Comparison of ENCODE assay signal across 15 mouse cellular contexts in the genomic region with DNA sequence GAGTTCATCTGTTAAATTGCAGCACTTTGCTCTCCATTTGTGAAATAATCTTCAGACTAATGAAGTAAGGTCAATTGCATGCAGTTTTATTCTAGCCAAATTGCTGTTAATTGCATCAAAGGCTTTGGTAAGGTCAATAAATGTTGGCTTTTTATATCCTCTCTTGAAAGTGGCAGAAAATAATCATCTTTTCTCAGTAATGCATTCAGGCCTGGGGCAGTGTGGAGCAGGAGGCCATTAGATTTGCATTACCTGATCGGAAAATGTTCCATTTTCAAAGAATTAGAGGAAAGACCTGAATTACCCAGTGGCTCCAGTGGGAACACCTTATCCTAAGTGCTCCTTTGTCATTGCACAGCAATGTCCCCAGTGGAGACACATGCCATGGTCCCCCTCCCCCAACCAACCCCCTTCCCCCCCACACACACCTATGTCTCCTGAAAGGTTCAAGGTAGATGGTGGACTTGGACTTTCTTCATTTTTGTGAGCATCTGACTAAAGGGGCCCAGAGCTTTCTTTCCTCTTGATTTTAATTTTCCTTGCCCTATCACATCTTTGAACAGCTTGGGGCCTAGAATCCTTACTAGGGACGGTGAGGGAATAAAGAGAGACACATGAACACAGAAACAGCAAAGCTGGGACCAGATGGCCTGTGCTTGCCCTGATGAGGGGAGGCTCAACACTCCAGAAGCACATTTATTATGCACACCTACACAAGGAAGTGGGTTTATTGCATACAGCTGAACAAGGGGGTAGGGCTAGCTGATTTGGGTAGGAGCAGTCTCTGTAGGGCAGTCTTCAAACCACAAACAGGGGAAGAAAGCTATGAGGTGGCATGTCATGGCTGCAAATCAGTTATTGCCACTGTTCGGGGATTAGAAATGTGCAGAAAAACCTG.
DNase-seq lines count a peak whose midpoint lies in the region; ATAC-seq and TF ChIP-seq lines count a peak whose summit lies in the region.
"Had no signal": no experiment of that assay in that cellular context is flagged by ENCODE, and none has a peak within 500 bp of the region (broad histone marks: within the 10 kb centered on the region; RNA-seq: fewer than 3 reads in every experiment).

No protein-coding gene starts in this region.

- TF ChIP-seq CTCF in brain, embryonic 14.5 days (IDR thresholded peaks at IDR 0.05; ENCODE audit: borderline replicate concordance, extremely low read depth, insufficient read depth, insufficient read length) = no peak
- no peak for TF ChIP-seq CTCF in intestine, postnatal 0 days (IDR thresholded peaks at IDR 0.05; ENCODE audit: low read depth)

- peak; percentile 23 for DNase-seq in heart, adult 11 months
- DNase-seq in heart, adult 9 months (ENCODE audit: low spot score in 2 of 2) = no peak
- peak; percentile 58 for DNase-seq in layer of hippocampus, adult 9-11 months
- DNase-seq in layer of hippocampus, postnatal 25 days (ENCODE audit: extremely low spot score in 1 of 2, low spot score in 1 of 2) = no peak
- DNase-seq in CD4-positive helper T cell, adult 2 months (ENCODE audit: low read depth, low spot score) = peak; percentile 7
- DNase-seq in brain, embryonic 14.5 days (ENCODE audit: low read depth) = peak; percentile 50
- DNase-seq: B cell, adult 2 months; cerebellum, adult 9-11 months; heart, adult 18-20 months; heart, postnatal 36 days; lung, adult 2 months had no signal

- no peak for TF ChIP-seq POLR2A in brain, embryonic 14.5 days (IDR thresholded peaks at IDR 0.05; ENCODE audit: borderline replicate concordance, extremely low read depth, insufficient read depth, insufficient read length, poor library complexity, severe bottlenecking)

- H3K9me3 ChIP-seq in intestine, postnatal 0 days (ENCODE audit: control insufficient read depth) = no peaks in the 10 kb centered on the region

- H3K4me3 ChIP-seq in intestine, postnatal 0 days (ENCODE audit: low read depth, low read length) = no peak overlapping the region
- H3K4me3 ChIP-seq: megakaryocyte, embryonic 14.5 days had no signal

- H3K36me3 ChIP-seq in intestine, postnatal 0 days (ENCODE audit: control insufficient read depth, insufficient read depth) = no peaks in the 10 kb centered on the region

- no peaks in the 10 kb centered on the region for H3K4me1 ChIP-seq in intestine, postnatal 0 days (replicated peaks; ENCODE audit: control insufficient read depth, insufficient read depth, low read length)
- H3K4me1 ChIP-seq: megakaryocyte, embryonic 14.5 days had no signal

- ATAC-seq in intestine, postnatal 0 days = no peak
- ATAC-seq: intestine, embryonic 16.5 days had no signal

- H3K27me3 ChIP-seq in intestine, postnatal 0 days (replicated peaks; ENCODE audit: control insufficient read depth, insufficient read depth, low read length) = no peaks in the 10 kb centered on the region
- H3K27me3 ChIP-seq: megakaryocyte, embryonic 14.5 days had no signal

- no peak overlapping the region for H3K4me2 ChIP-seq in intestine, postnatal 0 days (replicated peaks; ENCODE audit: low read depth)
- H3K4me2 ChIP-seq: liver, embryonic 11.5 days had no signal

- H3K9ac ChIP-seq in intestine, postnatal 0 days (ENCODE audit: low read depth, low read length) = no peak overlapping the region

- 85% methylated on average over 3 of the region's 3 CpGs for WGBS in intestine, postnatal 0 days

- H3K27ac ChIP-seq in intestine, postnatal 0 days (ENCODE audit: low read depth, low read length) = no peak overlapping the region

Comparison
In these comparisons a context has a peak if more than half of its experiments do, and no peak if none do; other contexts are left out.
1. DNase-seq: peak in heart, adult 11 months (single experiment), layer of hippocampus, adult 9-11 months (single experiment), CD4-positive helper T cell, adult 2 months (single experiment) and brain, embryonic 14.5 days (single experiment); none in heart, adult 9 months (0 of 2) and layer of hippocampus, postnatal 25 days (0 of 2).